Mouse (Mus musculus): ENCODE results near the gene Ptchd1.

Gene Ptchd1

GRCm38 (mm10) chrX:155623701-155624281, at the start of gene Ptchd1:
Ptchd1 (minus strand) TSS chrX:155623814.
- no peak for DNase-seq (ENCODE audit: low spot score in 2 of 2)

GRCm38 (mm10) chrX:155657971-155658370, 34.4 kb upstream of the Ptchd1 start:
- no peak for DNase-seq (ENCODE audit: low spot score in 2 of 2)

- DNase-seq (ENCODE audit: low spot score in 2 of 2) = no peak
Measured at GRCm38 (mm10) chrX:155645975-155646374, 22.4 kb upstream of the Ptchd1 start.

- no peak for DNase-seq (ENCODE audit: low spot score in 2 of 2)
Measured at GRCm38 (mm10) chrX:155643975-155644374, 20.4 kb upstream of the Ptchd1 start.

- DNase-seq (ENCODE audit: low spot score in 2 of 2) = no peak
Measured at GRCm38 (mm10) chrX:155625671-155626196, 2.1 kb upstream of the Ptchd1 start.

GRCm38 (mm10) chrX:155624895-155625294, 1.3 kb upstream of the Ptchd1 start:
- DNase-seq (ENCODE audit: low spot score in 2 of 2) = no peak

- DNase-seq (ENCODE audit: low spot score in 2 of 2) = no peak
Measured at GRCm38 (mm10) chrX:155624341-155624841, 777 bp upstream of the Ptchd1 start, which contains the start of gene Gm15155. Gm15155 (plus strand) TSS chrX:155624741.

- DNase-seq (ENCODE audit: low spot score in 2 of 2) = no peak
Measured at GRCm38 (mm10) chrX:155622961-155623599, 534 bp downstream of the Ptchd1 start.

- DNase-seq (ENCODE audit: low spot score in 2 of 2) = no peak
Measured at GRCm38 (mm10) chrX:155622527-155622926, 1.1 kb downstream of the Ptchd1 start.

GRCm38 (mm10) chrX:155601196-155601595, 22.4 kb downstream of the Ptchd1 start:
- no peak for DNase-seq (ENCODE audit: low spot score in 2 of 2)

GRCm38 (mm10) chrX:155596390-155596789, 27.2 kb downstream of the Ptchd1 start:
- DNase-seq (ENCODE audit: low spot score in 2 of 2) = no peak

GRCm38 (mm10) chrX:155594685-155595084, 28.9 kb downstream of the Ptchd1 start:
- DNase-seq (ENCODE audit: low spot score in 2 of 2) = no peak

GRCm38 (mm10) chrX:155592467-155592866, 31.1 kb downstream of the Ptchd1 start:
- DNase-seq (ENCODE audit: low spot score in 2 of 2) = no peak

- DNase-seq (ENCODE audit: low spot score in 2 of 2) = no peak
Measured at GRCm38 (mm10) chrX:155591490-155591889, 32.1 kb downstream of the Ptchd1 start.

GRCm38 (mm10) chrX:155584586-155584985, 39.0 kb downstream of the Ptchd1 start:
- DNase-seq (ENCODE audit: low spot score in 2 of 2) = no peak

GRCm38 (mm10) chrX:155579791-155580190, 43.8 kb downstream of the Ptchd1 start:
- no peak for DNase-seq (ENCODE audit: low spot score in 2 of 2)

- no peak for DNase-seq (ENCODE audit: low spot score in 2 of 2)
Measured at GRCm38 (mm10) chrX:155572396-155572795, 51.2 kb downstream of the Ptchd1 start.

- no peak for DNase-seq (ENCODE audit: low spot score in 2 of 2)
Measured at GRCm38 (mm10) chrX:155543780-155544179, 79.8 kb downstream of the Ptchd1 start.

Measured in thymus, postnatal 10 days (tissue).